Mouse (Mus musculus) fibroblast of lung, adult 2 months (primary cell): ENCODE measurements around the gene Tmem170.

ENCODE experiments used
- DNase-seq: peaks from one replicate; pipeline ENCODE4 v3.0.0-alpha.2; 2011; ENCODE audit warnings: low read depth

Gene Tmem170

GRCm38 (mm10) chr8:111813818-111814217 is 62.7 kb downstream of the Tmem170 start:
- DNase-seq = no peak
